Mouse (Mus musculus): ENCODE data around the gene D10Jhu81e. TPM values are rescaled to one million over a fixed set of nuclear protein-coding genes. Genes with fewer than 3 reads are reported as not detected.

The D10Jhu81e gene
- polyA plus RNA-seq, 1 experiment from 2014 or later = 24.1 TPM

DNA sequence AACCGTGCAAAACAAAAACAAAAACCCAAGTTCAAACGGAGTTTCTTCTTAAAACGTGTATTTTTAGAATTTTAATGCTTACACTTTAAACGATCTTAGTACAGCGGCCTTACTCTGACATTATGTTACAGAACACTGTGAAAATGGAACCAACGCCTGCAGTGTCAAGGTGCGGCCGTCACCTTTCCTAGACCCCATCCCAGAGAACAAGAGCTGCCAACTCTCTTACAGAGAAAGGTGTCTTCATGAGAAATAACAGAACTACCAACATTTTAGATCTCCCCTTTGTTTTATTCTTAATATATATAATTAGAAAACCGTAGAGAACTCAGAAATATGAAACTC, 15.8 kb upstream of the D10Jhu81e start:
- ATAC-seq (replicated peaks; ENCODE audit: insufficient number of reproducible peaks, low FRiP score, low TSS enrichment) = no peak
- 24% methylated on average over 9 of the region's 9 CpGs for WGBS (ENCODE audit: insufficient replicate concordance)
- Histone ChIP-seq H3K4me3 (ENCODE audit: low read depth, low read length) (peak overlapping the region; percentile 84), H3K9me3 (replicated peaks; ENCODE audit: control insufficient read depth, low read length) (no peaks in the 10 kb centered on the region), H3K36me3 (ENCODE audit: control insufficient read depth, insufficient read depth, low read length) (peaks cover 24% of the 10 kb centered on the region), H3K4me2 (peak overlapping the region; percentile 97), H3K4me1 (ENCODE audit: control insufficient read depth, insufficient read depth, low read length) (peaks cover 5% of the 10 kb centered on the region), H3K27ac (ENCODE audit: low read depth, low read length) (peak overlapping the region; percentile 66), H3K9ac (ENCODE audit: low read depth, low read length) (peak overlapping the region; percentile 77), H3K27me3 (ENCODE audit: control insufficient read depth, insufficient read depth, low read length) (no peaks in the 10 kb centered on the region)

DNA sequence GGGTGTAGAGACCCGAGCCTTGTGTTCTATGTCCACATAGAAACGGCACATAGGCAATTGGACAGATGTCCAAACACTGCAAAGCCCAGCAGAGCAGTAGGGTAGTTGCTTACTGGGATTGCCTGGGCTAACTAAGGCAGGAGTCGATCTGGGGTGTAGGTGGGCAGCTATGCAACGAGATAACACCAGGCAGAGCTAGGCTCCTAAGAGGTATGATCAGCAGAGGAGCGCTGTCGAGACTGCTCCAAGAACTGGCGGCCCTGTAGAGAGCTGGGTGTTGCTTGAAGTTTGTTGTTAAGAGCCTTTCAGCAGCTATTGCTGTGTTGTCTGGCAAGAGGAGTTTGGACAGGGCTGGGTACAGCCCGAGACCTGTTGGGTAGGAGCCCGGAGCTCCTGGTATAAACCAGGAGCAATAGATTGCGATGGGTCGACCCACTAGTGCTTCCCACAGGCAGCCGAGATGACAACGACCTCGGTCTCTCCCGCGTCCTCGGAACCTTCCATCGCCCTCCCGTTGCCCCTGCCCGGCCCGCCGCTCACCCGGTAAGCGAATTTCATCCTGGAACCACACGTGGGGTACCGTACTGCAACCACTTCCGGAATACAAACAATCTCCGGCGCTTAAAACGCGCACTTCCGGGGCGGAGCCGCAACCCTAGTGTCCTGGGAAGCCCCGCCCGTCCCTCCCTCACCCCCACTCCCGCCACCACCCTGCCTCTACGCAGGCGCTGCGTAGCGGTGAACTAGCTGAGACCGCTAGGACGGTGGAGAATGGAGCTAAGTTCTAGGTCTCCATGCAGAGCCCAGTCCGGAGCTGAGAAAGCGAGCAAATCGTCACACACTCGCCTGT, 15.2 kb upstream of the D10Jhu81e start, which contains the start of gene Pwp2:
Pwp2 (minus strand) TSS at position 619 of the 850 bp plus-strand sequence.
- Histone ChIP-seq H3K4me3 (ENCODE audit: low read depth, low read length) (peak within 1 kb of the TSS; percentile 84), H3K4me1 (ENCODE audit: control insufficient read depth, insufficient read depth, low read length) (peaks cover 5% of the 10 kb centered on the region), H3K27ac (ENCODE audit: low read depth, low read length) (peak within 1 kb of the TSS; percentile 66), H3K9me3 (replicated peaks; ENCODE audit: control insufficient read depth, low read length) (no peaks in the 10 kb centered on the region), H3K27me3 (ENCODE audit: control insufficient read depth, insufficient read depth, low read length) (no peaks in the 10 kb centered on the region), H3K4me2 (peak within 1 kb of the TSS; percentile 97), H3K36me3 (ENCODE audit: control insufficient read depth, insufficient read depth, low read length) (peaks cover 25% of the 10 kb centered on the region), H3K9ac (ENCODE audit: low read depth, low read length) (peak within 1 kb of the TSS; percentile 77)
- peak; percentile 87 for ATAC-seq (replicated peaks; ENCODE audit: insufficient number of reproducible peaks, low FRiP score, low TSS enrichment)
- WGBS (ENCODE audit: insufficient replicate concordance) = under 1% methylated on average over 47 of the region's 47 CpGs

DNA sequence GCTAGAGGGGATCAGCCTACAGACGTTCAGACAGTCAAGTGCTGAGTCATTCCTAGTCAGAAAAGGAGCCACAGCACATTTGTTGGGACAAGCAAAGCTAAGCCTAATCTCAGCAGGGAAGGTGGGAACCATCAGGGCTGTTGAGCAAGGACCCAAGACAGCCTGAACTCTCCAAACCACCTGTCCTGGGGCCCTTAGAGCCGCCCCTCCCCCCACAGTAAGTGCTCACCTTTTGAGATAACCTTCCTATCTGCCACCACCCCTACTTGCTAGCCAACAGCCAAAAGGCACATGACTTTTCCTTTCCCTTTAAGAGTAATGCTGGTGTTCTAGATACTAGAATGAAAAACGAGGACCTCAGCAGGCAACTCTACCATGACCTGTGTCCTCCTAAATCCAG, 14.0 kb upstream of the D10Jhu81e start:
- H3K27ac ChIP-seq (ENCODE audit: low read depth, low read length) = no peak overlapping the region
- no peak overlapping the region; the same call in 1 of the 2 replicates for H3K4me3 ChIP-seq (ENCODE audit: low read depth, low read length)
- no peak for ATAC-seq (replicated peaks; ENCODE audit: insufficient number of reproducible peaks, low FRiP score, low TSS enrichment)
- H3K27me3 ChIP-seq (ENCODE audit: control insufficient read depth, insufficient read depth, low read length) = no peaks in the 10 kb centered on the region
- no peak overlapping the region for H3K4me2 ChIP-seq
- 81% methylated on average over 3 of the region's 3 CpGs for WGBS (ENCODE audit: insufficient replicate concordance)
- no peaks in the 10 kb centered on the region for H3K9me3 ChIP-seq (replicated peaks; ENCODE audit: control insufficient read depth, low read length)
- no peak overlapping the region for H3K9ac ChIP-seq (ENCODE audit: low read depth, low read length)
- peaks cover 23% of the 10 kb centered on the region for H3K36me3 ChIP-seq (ENCODE audit: control insufficient read depth, insufficient read depth, low read length)
- H3K4me1 ChIP-seq (ENCODE audit: control insufficient read depth, insufficient read depth, low read length) = peaks cover 5% of the 10 kb centered on the region

DNA sequence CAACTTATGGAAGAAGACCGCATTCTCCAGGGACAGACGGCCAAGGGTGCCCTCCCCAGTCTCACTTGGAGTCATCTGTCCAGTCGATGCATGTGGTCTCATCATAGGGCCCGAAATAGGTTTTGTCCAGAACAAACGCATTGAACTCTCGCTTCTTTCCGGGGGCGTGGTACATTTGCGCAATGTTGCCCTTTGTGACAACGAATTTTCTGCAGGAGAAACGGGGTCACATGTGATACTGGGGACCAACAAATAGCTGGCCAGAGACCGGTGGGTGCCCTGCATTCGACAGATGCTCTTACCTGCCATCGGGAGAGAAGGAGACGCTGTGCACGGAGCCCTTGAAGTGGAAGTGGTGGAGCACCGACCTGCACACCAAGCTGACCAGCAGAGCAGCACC, 12.7 kb upstream of the D10Jhu81e start:
- H3K27ac ChIP-seq (ENCODE audit: low read depth, low read length) = no peak overlapping the region
- H3K27me3 ChIP-seq (ENCODE audit: control insufficient read depth, insufficient read depth, low read length) = no peaks in the 10 kb centered on the region
- no peak for ATAC-seq (replicated peaks; ENCODE audit: insufficient number of reproducible peaks, low FRiP score, low TSS enrichment)
- H3K36me3 ChIP-seq (ENCODE audit: control insufficient read depth, insufficient read depth, low read length) = peaks cover 26% of the 10 kb centered on the region
- H3K9ac ChIP-seq (ENCODE audit: low read depth, low read length) = no peak overlapping the region
- no peaks in the 10 kb centered on the region for H3K9me3 ChIP-seq (replicated peaks; ENCODE audit: control insufficient read depth, low read length)
- H3K4me2 ChIP-seq = no peak overlapping the region
- peaks cover 5% of the 10 kb centered on the region for H3K4me1 ChIP-seq (ENCODE audit: control insufficient read depth, insufficient read depth, low read length)
- WGBS (ENCODE audit: insufficient replicate concordance) = 93% methylated on average over 17 of the region's 17 CpGs
- no peak overlapping the region for H3K4me3 ChIP-seq (ENCODE audit: low read depth, low read length)

DNA sequence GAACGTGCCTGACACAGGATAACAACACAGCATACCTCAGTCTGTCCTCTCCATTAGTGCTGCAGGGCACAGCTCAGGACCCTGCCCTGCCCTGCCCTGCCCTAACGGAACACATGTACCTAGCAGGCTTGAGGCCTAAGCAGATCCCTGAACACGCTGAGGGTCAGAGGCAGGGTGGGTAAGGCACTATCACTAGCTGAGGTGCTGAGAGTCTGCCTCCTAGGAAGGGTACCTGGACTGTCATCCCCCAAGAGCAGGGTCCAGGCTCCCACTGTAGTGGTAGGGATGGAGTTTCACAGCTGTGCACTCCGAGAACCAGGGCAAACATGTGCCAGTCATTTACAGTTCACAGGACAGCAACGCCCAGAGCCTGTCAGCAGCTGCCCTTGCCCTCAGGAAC, 4.9 kb upstream of the D10Jhu81e start:
- no peak overlapping the region for H3K27ac ChIP-seq (ENCODE audit: low read depth, low read length)
- H3K4me3 ChIP-seq (ENCODE audit: low read depth, low read length) = no peak overlapping the region
- H3K9ac ChIP-seq (ENCODE audit: low read depth, low read length) = no peak overlapping the region
- peaks cover 5% of the 10 kb centered on the region; the same call in 1 of the 2 replicates for H3K4me1 ChIP-seq (ENCODE audit: control insufficient read depth, insufficient read depth, low read length)
- no peak for ATAC-seq (replicated peaks; ENCODE audit: insufficient number of reproducible peaks, low FRiP score, low TSS enrichment)
- H3K27me3 ChIP-seq (ENCODE audit: control insufficient read depth, insufficient read depth, low read length) = no peaks in the 10 kb centered on the region
- H3K9me3 ChIP-seq (replicated peaks; ENCODE audit: control insufficient read depth, low read length) = no peaks in the 10 kb centered on the region
- peaks cover 37% of the 10 kb centered on the region for H3K36me3 ChIP-seq (ENCODE audit: control insufficient read depth, insufficient read depth, low read length)
- H3K4me2 ChIP-seq = no peak overlapping the region
- WGBS (ENCODE audit: insufficient replicate concordance) = 84% methylated on average over 5 of the region's 5 CpGs

DNA sequence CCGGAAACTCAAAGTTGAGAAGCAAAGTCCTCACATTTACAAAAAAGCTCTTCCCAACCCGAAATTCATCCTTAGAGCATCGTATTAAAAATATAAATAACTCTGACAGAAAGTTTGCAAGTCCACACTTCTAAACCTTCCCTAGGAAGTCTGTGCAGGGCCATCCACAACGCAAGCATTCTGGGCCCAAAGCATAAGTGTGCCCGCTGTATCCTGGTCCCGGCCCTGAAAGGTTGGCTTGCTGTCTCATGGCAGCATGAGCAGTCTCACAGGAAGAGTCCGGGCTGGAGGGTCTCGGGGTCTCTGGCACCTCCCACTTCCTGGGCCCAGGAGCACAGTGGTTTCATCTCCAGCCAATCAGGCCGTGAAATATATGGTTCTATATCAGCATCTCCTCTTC, 2.0 kb upstream of the D10Jhu81e start:
- Histone ChIP-seq H3K36me3 (ENCODE audit: control insufficient read depth, insufficient read depth, low read length) (peaks cover 24% of the 10 kb centered on the region), H3K9me3 (replicated peaks; ENCODE audit: control insufficient read depth, low read length) (no peaks in the 10 kb centered on the region), H3K4me2 (no peak overlapping the region), H3K27ac (ENCODE audit: low read depth, low read length) (no peak overlapping the region), H3K4me3 (ENCODE audit: low read depth, low read length) (no peak overlapping the region), H3K27me3 (ENCODE audit: control insufficient read depth, insufficient read depth, low read length) (no peaks in the 10 kb centered on the region), H3K4me1 (ENCODE audit: control insufficient read depth, insufficient read depth, low read length) (peaks cover 12% of the 10 kb centered on the region), H3K9ac (ENCODE audit: low read depth, low read length) (no peak overlapping the region)
- 89% methylated on average over 9 of the region's 9 CpGs for WGBS (ENCODE audit: insufficient replicate concordance)
- no peak for ATAC-seq (replicated peaks; ENCODE audit: insufficient number of reproducible peaks, low FRiP score, low TSS enrichment)

DNA sequence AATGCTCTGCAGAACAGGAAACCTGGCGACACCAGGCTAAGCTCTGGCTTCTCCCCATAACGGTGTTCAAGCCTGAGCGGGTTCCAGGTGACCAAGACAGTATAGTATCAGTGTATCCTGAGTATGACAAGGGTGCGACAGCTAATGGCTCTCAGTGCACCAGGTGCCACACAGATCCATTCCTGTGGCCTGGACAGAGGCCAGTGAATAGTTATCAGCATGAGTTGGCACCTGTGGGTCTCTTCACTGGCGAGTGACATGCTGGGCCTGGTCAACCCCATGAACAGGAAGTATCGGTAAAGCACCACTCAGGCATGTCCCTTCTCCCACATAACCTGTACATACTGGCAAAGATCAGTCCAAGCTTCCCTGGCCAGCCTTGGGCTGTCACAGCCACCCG, 1.5 kb upstream of the D10Jhu81e start:
- Histone ChIP-seq H3K27ac (ENCODE audit: low read depth, low read length) (no peak overlapping the region), H3K4me2 (no peak overlapping the region), H3K27me3 (ENCODE audit: control insufficient read depth, insufficient read depth, low read length) (no peaks in the 10 kb centered on the region), H3K9me3 (replicated peaks; ENCODE audit: control insufficient read depth, low read length) (no peaks in the 10 kb centered on the region), H3K4me3 (ENCODE audit: low read depth, low read length) (no peak overlapping the region), H3K4me1 (ENCODE audit: control insufficient read depth, insufficient read depth, low read length) (peaks cover 12% of the 10 kb centered on the region), H3K36me3 (ENCODE audit: control insufficient read depth, insufficient read depth, low read length) (peaks cover 19% of the 10 kb centered on the region), H3K9ac (ENCODE audit: low read depth, low read length) (no peak overlapping the region)
- no peak for ATAC-seq (replicated peaks; ENCODE audit: insufficient number of reproducible peaks, low FRiP score, low TSS enrichment)
- 87% methylated on average over 7 of the region's 7 CpGs for WGBS (ENCODE audit: insufficient replicate concordance)

DNA sequence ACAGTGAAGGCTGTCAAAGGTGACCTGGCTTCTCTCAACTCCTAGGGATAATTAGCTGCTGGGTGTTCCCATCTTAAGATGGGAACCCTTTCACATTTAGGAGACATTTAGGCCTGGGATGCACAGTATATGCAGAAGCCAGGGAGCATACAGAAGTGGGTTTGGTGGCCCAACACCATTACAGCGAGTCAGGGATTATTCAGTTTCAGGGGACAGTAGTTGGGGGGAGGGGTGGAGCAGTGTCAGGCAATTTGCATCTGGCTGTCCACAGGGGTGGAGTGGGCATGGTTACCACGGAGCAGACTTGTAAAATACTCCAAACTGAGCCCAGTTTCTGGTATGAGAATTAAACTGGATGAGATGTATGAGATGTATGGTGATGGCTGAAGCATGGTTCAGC, 863 bp upstream of the D10Jhu81e start:
- Histone ChIP-seq H3K27ac (ENCODE audit: low read depth, low read length) (peak overlapping the region; percentile 17; the same call in 1 of the 2 replicates), H3K9me3 (replicated peaks; ENCODE audit: control insufficient read depth, low read length) (no peaks in the 10 kb centered on the region), H3K4me3 (ENCODE audit: low read depth, low read length) (no peak overlapping the region; the same call in 1 of the 2 replicates), H3K4me2 (peak overlapping the region; percentile 84), H3K36me3 (ENCODE audit: control insufficient read depth, insufficient read depth, low read length) (peaks cover 13% of the 10 kb centered on the region), H3K9ac (ENCODE audit: low read depth, low read length) (peak overlapping the region; percentile 43; the same call in 1 of the 2 replicates), H3K27me3 (ENCODE audit: control insufficient read depth, insufficient read depth, low read length) (no peaks in the 10 kb centered on the region), H3K4me1 (ENCODE audit: control insufficient read depth, insufficient read depth, low read length) (peaks cover 12% of the 10 kb centered on the region)
- no peak for ATAC-seq (replicated peaks; ENCODE audit: insufficient number of reproducible peaks, low FRiP score, low TSS enrichment)
- 67% methylated on average over 2 of the region's 2 CpGs for WGBS (ENCODE audit: insufficient replicate concordance)

All from heart, embryonic 11.5 days (tissue).